Mouse (Mus musculus) ES-Bruce4 (cell line): ENCODE data around the gene Slc10a7. TPM values are rescaled to one million over a fixed set of nuclear protein-coding genes. Genes with fewer than 3 reads are reported as not detected.
A peak's percentile ranks its signal among the peaks of the same experiment; 100 is the strongest.
"Not testable (repeated sequence)": the region's sequence is repeated elsewhere in the genome, so short reads cannot be mapped to it uniquely, and the experiment has no call there.

Source experiments
- H3K27ac ChIP-seq: 2 replicates; pipeline ENCODE4 v1.5.1; 2012; ENCODE audit warnings: low read length, inconsistent platforms; ENCODE audit not compliant: insufficient read depth
- H3K27me3 ChIP-seq: 2 replicates; pipeline ENCODE4 v1.6.1; 2012; ENCODE audit warnings: mild to moderate bottlenecking, low read length, inconsistent platforms; ENCODE audit not compliant: control insufficient read depth, poor library complexity, insufficient read depth, severe bottlenecking
- H3K36me3 ChIP-seq: 2 replicates; pipeline ENCODE4 v1.6.1; 2012; ENCODE audit warnings: inconsistent platforms, mild to moderate bottlenecking, low read length, moderate library complexity; ENCODE audit not compliant: control insufficient read depth, poor library complexity, insufficient read depth, severe bottlenecking
- H3K4me1 ChIP-seq: one replicate; pipeline ENCODE4 v1.8.1; 2011; ENCODE audit warnings: low read length; ENCODE audit not compliant: control insufficient read depth, insufficient read depth
- H3K4me3 ChIP-seq: 2 replicates; pipeline ENCODE4 v1.5.1; 2011; ENCODE audit warnings: low read depth, mild to moderate bottlenecking, low read length
- H3K9ac ChIP-seq: 2 replicates; pipeline ENCODE4 v1.6.1; 2012; ENCODE audit warnings: low read depth, mild to moderate bottlenecking, inconsistent platforms; ENCODE audit not compliant: poor library complexity, severe bottlenecking
- H3K9me3 ChIP-seq: replicated peaks from 2 replicates; pipeline ENCODE4 v1.6.1; 2012; ENCODE audit warnings: mild to moderate bottlenecking, low read length, inconsistent platforms; ENCODE audit not compliant: control insufficient read depth, poor library complexity, insufficient read depth, severe bottlenecking
- CTCF ChIP-seq: IDR thresholded peaks from one replicate; pipeline ENCODE4 v1.8.1; 2011; ENCODE audit warnings: low read depth, low read length
- EP300 ChIP-seq: IDR thresholded peaks from 2 replicates; pipeline ENCODE4 v1.6.1; 2011; ENCODE audit warnings: low read depth, low read length; ENCODE audit not compliant: insufficient read depth
- POLR2A ChIP-seq: IDR thresholded peaks from one replicate; pipeline ENCODE4 v1.8.1; 2011; ENCODE audit warnings: low read length; ENCODE audit not compliant: insufficient read depth
- polyA plus RNA-seq: library from polyadenylated mRNA; stranded (reverse); fragments of >200 nt; gene quantifications from 2 replicates; pipeline ENCODE4 v1.2.4, GENCODE M21; 2011; ENCODE audit warnings: low read depth; ENCODE audit not compliant: missing spikeins, insufficient read depth, insufficient read length

Slc10a7 gene
- polyA plus RNA-seq, 1 experiment: 19.1 TPM

GRCm38 (mm10) chr8:78514706-78515105 lies 5.6 kb downstream of the Slc10a7 start:
- Histone ChIP-seq H3K4me1 (no peaks in the 10 kb centered on the region), H3K27ac (no peak overlapping the region), H3K9ac (no peak overlapping the region), H3K36me3 (peaks cover 19% of the 10 kb centered on the region), H3K9me3 (peaks cover 30% of the 10 kb centered on the region), H3K4me3 (no peak overlapping the region), H3K27me3 (no peaks in the 10 kb centered on the region)
- TF ChIP-seq EP300: no peak
- no peak for TF ChIP-seq POLR2A
- no peak for TF ChIP-seq CTCF

- H3K4me1 ChIP-seq: no peaks in the 10 kb centered on the region
- TF ChIP-seq CTCF (no peak), EP300 (no peak), POLR2A (no peak)
- no peak overlapping the region for H3K9ac ChIP-seq
- H3K27ac ChIP-seq: peak overlapping the region; percentile 13; the same call in 1 of the 2 replicates
- peaks cover 19% of the 10 kb centered on the region for H3K36me3 ChIP-seq
- H3K9me3 ChIP-seq: peaks cover 30% of the 10 kb centered on the region
- no peak overlapping the region for H3K4me3 ChIP-seq
- H3K27me3 ChIP-seq: no peaks in the 10 kb centered on the region
These were observed 6.0 kb downstream of the Slc10a7 start for GRCm38 (mm10) chr8:78515132-78515531.

DNA sequence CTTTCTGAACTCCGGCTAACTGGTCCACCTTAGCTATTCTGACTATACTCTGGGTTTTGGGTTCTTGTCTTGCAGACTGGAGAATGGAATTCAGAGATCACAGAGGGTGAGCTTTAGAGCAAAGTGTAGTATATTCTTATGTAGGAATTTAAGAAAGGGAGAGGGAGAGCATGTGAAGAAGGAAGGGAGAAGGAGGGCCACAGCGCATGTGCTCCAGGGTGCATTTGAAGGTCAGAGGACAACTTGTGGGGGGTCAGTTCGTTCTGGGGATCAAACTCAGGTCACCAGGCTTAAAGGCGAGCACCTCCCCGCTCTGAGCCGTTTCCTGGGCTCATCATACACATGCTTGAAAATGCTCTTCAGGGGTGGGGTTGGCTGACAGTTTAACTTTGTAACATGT lies 24.8 kb downstream of the Slc10a7 start:
- H3K9me3 ChIP-seq: no peaks in the 10 kb centered on the region
- H3K4me3 ChIP-seq: no peak overlapping the region
- peaks cover 23% of the 10 kb centered on the region for H3K36me3 ChIP-seq
- no peak overlapping the region for H3K9ac ChIP-seq
- H3K27me3 ChIP-seq: no peaks in the 10 kb centered on the region
- H3K4me1 ChIP-seq: peaks cover 3% of the 10 kb centered on the region
- no peak for TF ChIP-seq POLR2A
- 0 out of 2 replicates have a peak, but pooled peaks have one; percentile 29 for TF ChIP-seq EP300
- H3K27ac ChIP-seq: 0 out of 2 replicates have a peak overlapping the region, but pooled peaks have one; percentile 1

GRCm38 (mm10) chr8:78536716-78537115 lies 27.6 kb downstream of the Slc10a7 start:
- peak overlapping the region; percentile 95 for H3K27ac ChIP-seq
- no peak overlapping the region for H3K4me3 ChIP-seq
- no peak overlapping the region for H3K9ac ChIP-seq
- TF ChIP-seq EP300: no peak
- TF ChIP-seq POLR2A: no peak
- TF ChIP-seq CTCF: no peak
- H3K36me3 ChIP-seq: peaks cover 14% of the 10 kb centered on the region
- H3K27me3 ChIP-seq: no peaks in the 10 kb centered on the region
- peaks cover 3% of the 10 kb centered on the region for H3K4me1 ChIP-seq
- no peaks in the 10 kb centered on the region for H3K9me3 ChIP-seq

DNA sequence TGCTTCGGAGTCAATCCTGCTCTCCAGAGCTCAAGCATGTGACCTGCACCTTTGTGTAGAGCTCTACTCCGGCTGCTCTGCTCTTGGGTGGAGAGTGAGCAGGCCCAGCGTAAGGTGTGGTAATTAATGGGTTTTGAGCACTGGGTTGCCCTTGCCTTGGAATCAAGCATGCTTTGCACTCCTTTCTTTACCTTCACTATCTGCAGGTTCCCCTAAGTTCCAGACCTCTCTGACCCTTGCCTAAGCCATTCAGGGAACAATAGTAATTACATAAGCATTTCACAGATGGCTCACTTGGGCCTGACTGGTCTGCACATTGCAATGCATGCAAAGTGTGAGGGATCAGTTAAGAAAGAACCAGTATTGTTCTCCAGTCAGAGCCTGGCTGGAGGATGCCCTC lies 28.6 kb downstream of the Slc10a7 start:
- H3K27me3 ChIP-seq: no peaks in the 10 kb centered on the region
- H3K4me3 ChIP-seq: no peak overlapping the region
- H3K36me3 ChIP-seq: peaks cover 12% of the 10 kb centered on the region
- H3K9me3 ChIP-seq: no peaks in the 10 kb centered on the region
- peak overlapping the region; percentile 95 for H3K27ac ChIP-seq
- H3K4me1 ChIP-seq: peaks cover 3% of the 10 kb centered on the region
- H3K9ac ChIP-seq: 0 out of 2 replicates have a peak overlapping the region, but pooled peaks have one; percentile 19
- TF ChIP-seq CTCF (no peak), POLR2A (no peak), EP300 (no peak; the same call in 1 of the 2 replicates)

- not testable (repeated sequence) for H3K4me3 ChIP-seq, H3K36me3 ChIP-seq, H3K9me3 ChIP-seq, H3K9ac ChIP-seq, H3K27me3 ChIP-seq, H3K4me1 ChIP-seq
- H3K27ac ChIP-seq: peak overlapping the region; percentile 88
These were observed 33.5 kb downstream of the Slc10a7 start for GRCm38 (mm10) chr8:78542670-78543069.
